Mouse (Mus musculus): ENCODE data around the gene Ficd.

DNA sequence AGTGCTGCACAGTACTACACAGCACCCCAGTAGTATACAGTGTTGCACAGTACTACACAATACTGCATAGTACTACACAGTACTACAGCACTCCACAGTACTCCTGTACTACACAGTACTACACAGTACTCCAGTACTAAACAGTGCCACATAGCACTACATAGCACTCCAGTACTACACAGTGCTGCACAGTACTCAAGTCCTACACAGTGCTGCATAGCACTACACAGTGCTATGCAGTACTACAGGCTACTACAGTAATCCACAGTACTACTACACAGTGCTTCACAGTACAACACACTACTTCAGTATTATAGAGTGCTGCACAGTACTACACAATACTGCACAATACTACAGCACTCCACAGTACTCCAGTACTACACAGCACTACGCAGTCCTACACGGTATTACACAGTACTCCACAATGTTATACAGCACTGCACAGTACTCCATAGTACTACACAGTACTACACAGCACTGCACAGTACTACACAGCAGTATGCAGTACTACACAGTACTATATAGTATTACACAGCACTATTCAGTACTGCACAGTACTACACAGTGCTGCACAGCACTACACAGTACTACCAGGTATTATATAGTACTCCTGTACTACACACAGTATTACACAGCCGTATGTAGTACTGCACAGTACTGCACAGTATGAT is 44.6 kb downstream of the Ficd start:
- TF ChIP-seq CTCF (IDR thresholded peaks at IDR 0.05; ENCODE audit: low read depth, low read length) = no peak
- no peak for TF ChIP-seq POLR2A (IDR thresholded peaks at IDR 0.05; ENCODE audit: insufficient read depth, low read length)

Data from ES-Bruce4 (cell line).